ENCODE assay signal across 8 mouse cellular contexts in genomic region chr2:37338497-37339187, GRCm38 (mm10). TPM values are rescaled to one million over a fixed set of nuclear protein-coding genes. Genes with fewer than 3 reads are reported as not detected.
DNase-seq lines count a peak whose midpoint lies in the region; ATAC-seq and TF ChIP-seq lines count a peak whose summit lies in the region.

No protein-coding gene starts in this region.

- H3K27me3 ChIP-seq in forebrain, embryonic 11.5 days (ENCODE audit: control insufficient read depth, insufficient read depth, low read length): no peaks in the 10 kb centered on the region
- H3K27me3 ChIP-seq in forebrain, embryonic 13.5 days: no peaks in the 10 kb centered on the region

- no peak overlapping the region for H3K27ac ChIP-seq in forebrain, embryonic 11.5 days (ENCODE audit: low read depth, low read length)
- H3K27ac ChIP-seq in forebrain, embryonic 13.5 days: no peak overlapping the region
- H3K27ac ChIP-seq in cortical plate, adult 2 months (ENCODE audit: insufficient read depth, low read length): no peak overlapping the region

- H3K4me1 ChIP-seq in forebrain, embryonic 11.5 days (replicated peaks; ENCODE audit: control insufficient read depth, insufficient read depth, low read length): no peaks in the 10 kb centered on the region
- H3K4me1 ChIP-seq in forebrain, embryonic 13.5 days: no peaks in the 10 kb centered on the region
- no peaks in the 10 kb centered on the region for H3K4me1 ChIP-seq in cortical plate, adult 2 months (ENCODE audit: control insufficient read depth, insufficient read depth, low read length)

- no peak for TF ChIP-seq POLR2A in cortical plate, adult 2 months (IDR thresholded peaks at IDR 0.05; ENCODE audit: extremely low read depth, insufficient read depth, low read length)

- H3K9ac ChIP-seq in forebrain, embryonic 11.5 days (ENCODE audit: low read length): no peak overlapping the region
- no peak overlapping the region for H3K9ac ChIP-seq in forebrain, embryonic 13.5 days

- peak; percentile 61 for TF ChIP-seq CTCF in cortical plate, adult 2 months (IDR thresholded peaks at IDR 0.05; ENCODE audit: extremely low read depth, insufficient read depth, low read length)

- 60% methylated on average over 10 of the region's 10 CpGs for WGBS in forebrain, embryonic 11.5 days
- 61% methylated on average over 10 of the region's 10 CpGs for WGBS in forebrain, embryonic 13.5 days

- no peaks in the 10 kb centered on the region for H3K9me3 ChIP-seq in forebrain, embryonic 11.5 days (ENCODE audit: control insufficient read depth, low read length)
- no peaks in the 10 kb centered on the region for H3K9me3 ChIP-seq in forebrain, embryonic 13.5 days (replicated peaks)

- H3K36me3 ChIP-seq in forebrain, embryonic 11.5 days (ENCODE audit: control insufficient read depth, insufficient read depth, low read length): no peaks in the 10 kb centered on the region
- H3K36me3 ChIP-seq in forebrain, embryonic 13.5 days (ENCODE audit: poor library complexity, severe bottlenecking): no peaks in the 10 kb centered on the region

- H3K4me3 ChIP-seq in forebrain, embryonic 11.5 days (ENCODE audit: low read depth, low read length): no peak overlapping the region
- no peak overlapping the region for H3K4me3 ChIP-seq in forebrain, embryonic 13.5 days
- no peak overlapping the region for H3K4me3 ChIP-seq in cortical plate, adult 2 months (ENCODE audit: insufficient read depth, low read length)

- ATAC-seq in forebrain, embryonic 11.5 days (replicated peaks; ENCODE audit: low FRiP score): 0 out of 2 replicates have a peak, but pooled peaks have one; percentile 30
- ATAC-seq in forebrain, embryonic 13.5 days: no peak

- DNase-seq in forebrain, embryonic 11.5 days (ENCODE audit: low spot score): peak; percentile 63
- peak; percentile 35 for DNase-seq in thymus, postnatal 14 days
- DNase-seq in thymus, adult 18-20 months: no peak
- DNase-seq in kidney, postnatal 10 days: peak; percentile 78
- peak; percentile 49 for DNase-seq in lung, postnatal 14 days
- peak; percentile 25 for DNase-seq in right cerebral cortex, postnatal 25 days

- no peak overlapping the region for H3K4me2 ChIP-seq in forebrain, embryonic 11.5 days (ENCODE audit: low read depth, low read length, severe bottlenecking)
- no peak overlapping the region for H3K4me2 ChIP-seq in forebrain, embryonic 13.5 days

RNA-seq across cellular contexts. Expression of gene Olfr368, which starts 12.3 kb away (rescaled TPM):
- not detected in 2 replicates for polyA plus RNA-seq in forebrain, embryonic 11.5 days (2014; fragmentation: Nextera tagmentation; extraction: Ambion mirVana)
- polyA plus RNA-seq in forebrain, embryonic 13.5 days (2015; fragmentation: Nextera tagmentation; extraction: Ambion mirVana): not detected in 2 replicates
- polyA plus RNA-seq in cortical plate, adult 2 months (2012; rRNA removed): not detected in 2 replicates

RNA-seq across cellular contexts. Expression of gene Pdcl, which starts 20.5 kb away (rescaled TPM):
- polyA plus RNA-seq in forebrain, embryonic 11.5 days (2014; fragmentation: Nextera tagmentation; extraction: Ambion mirVana): 65.0 and 71.7 TPM in 2 replicates
- 74.2 and 77.9 TPM in 2 replicates for polyA plus RNA-seq in forebrain, embryonic 13.5 days (2015; fragmentation: Nextera tagmentation; extraction: Ambion mirVana)
- 21.5 and 22.1 TPM in 2 replicates for polyA plus RNA-seq in cortical plate, adult 2 months (2012; rRNA removed)

Comparison
In these comparisons a context has a peak if more than half of its experiments do, and no peak if none do; other contexts are left out.
1. DNase-seq: peak in forebrain, embryonic 11.5 days (single experiment), thymus, postnatal 14 days (single experiment), kidney, postnatal 10 days (single experiment), lung, postnatal 14 days (single experiment) and right cerebral cortex, postnatal 25 days (single experiment); none in thymus, adult 18-20 months (0 of 2).